Mouse (Mus musculus) E14TG2a.4 (cell line): ENCODE data around the gene Cox5a.

ENCODE experiments used
- H3K27me3 ChIP-seq: 2 replicates; pipeline ENCODE4 v1.6.1; 2014; ENCODE audit warnings: low read length, control low read depth; ENCODE audit not compliant: insufficient read depth
- H3K36me3 ChIP-seq: 2 replicates; pipeline ENCODE4 v1.6.1; 2014; ENCODE audit warnings: low read length, control low read depth; ENCODE audit not compliant: insufficient read depth
- H3K4me1 ChIP-seq: replicated peaks from 2 replicates; pipeline ENCODE4 v1.6.1; 2014; ENCODE audit warnings: low read depth, low read length, control low read depth
- H3K4me3 ChIP-seq: replicated peaks from 2 replicates; pipeline ENCODE4 v1.5.1; 2014; ENCODE audit warnings: mild to moderate bottlenecking, low read length
- H3K9me3 ChIP-seq: 2 replicates; pipeline ENCODE4 v1.6.1; 2014; ENCODE audit warnings: low read length, control low read depth
- CTCF ChIP-seq: conservative IDR thresholded peaks from 2 replicates; pipeline ENCODE4 v1.5.1; 2014; ENCODE audit warnings: low read length
- NANOG ChIP-seq: IDR thresholded peaks from 2 replicates; pipeline ENCODE4 v1.6.1; 2014; ENCODE audit warnings: borderline replicate concordance, low read length, mixed read lengths
- POU5F1 ChIP-seq: IDR thresholded peaks from 2 replicates; pipeline ENCODE4 v1.6.1; 2014; ENCODE audit warnings: low read length, borderline replicate concordance

Gene Cox5a

DNA sequence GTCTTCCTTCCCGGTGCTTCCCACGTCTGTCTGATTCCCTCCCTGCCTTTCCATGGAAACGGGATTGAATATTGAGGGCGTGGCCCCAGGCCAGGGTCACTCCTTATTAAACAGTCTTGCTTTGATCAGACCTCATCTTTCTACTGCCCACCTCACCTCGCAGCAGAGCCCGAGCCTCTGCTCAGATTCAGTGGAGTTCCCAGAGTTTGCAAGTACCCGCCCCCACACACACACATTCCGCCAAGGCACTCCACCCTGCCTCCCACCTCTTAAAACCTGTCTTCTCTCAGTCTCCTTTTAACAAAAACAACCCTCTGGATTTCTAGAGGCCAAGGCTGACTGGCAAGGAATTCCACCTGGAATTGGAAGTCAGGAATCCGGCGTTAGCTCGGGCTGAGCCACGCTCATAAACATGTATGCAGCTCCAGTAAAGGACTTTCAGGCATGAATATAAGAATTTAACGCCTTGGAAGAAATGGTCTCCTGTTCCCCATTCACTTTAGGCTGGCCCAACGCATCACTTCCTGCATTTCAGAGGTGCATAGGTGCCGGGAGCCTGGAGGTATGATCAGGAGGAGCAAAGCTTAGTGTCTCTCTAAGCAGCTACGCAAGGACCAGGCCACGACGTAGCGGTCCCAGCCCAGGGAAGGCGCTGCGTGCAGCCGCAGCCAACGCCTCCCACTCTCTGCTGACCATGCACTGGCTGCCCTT, 18.0 kb upstream of the Cox5a start:
- Histone ChIP-seq H3K4me1 (peaks cover 87% of the 10 kb centered on the region), H3K27me3 (0 out of 2 replicates have a peak, but pooled peaks cover 2% of the 10 kb centered on the region), H3K36me3 (peaks cover 23% of the 10 kb centered on the region), H3K9me3 (no peaks in the 10 kb centered on the region), H3K4me3 (peak overlapping the region; percentile 88)
- no peak for TF ChIP-seq NANOG
- no peak for TF ChIP-seq POU5F1
- TF ChIP-seq CTCF, result no peak

DNA sequence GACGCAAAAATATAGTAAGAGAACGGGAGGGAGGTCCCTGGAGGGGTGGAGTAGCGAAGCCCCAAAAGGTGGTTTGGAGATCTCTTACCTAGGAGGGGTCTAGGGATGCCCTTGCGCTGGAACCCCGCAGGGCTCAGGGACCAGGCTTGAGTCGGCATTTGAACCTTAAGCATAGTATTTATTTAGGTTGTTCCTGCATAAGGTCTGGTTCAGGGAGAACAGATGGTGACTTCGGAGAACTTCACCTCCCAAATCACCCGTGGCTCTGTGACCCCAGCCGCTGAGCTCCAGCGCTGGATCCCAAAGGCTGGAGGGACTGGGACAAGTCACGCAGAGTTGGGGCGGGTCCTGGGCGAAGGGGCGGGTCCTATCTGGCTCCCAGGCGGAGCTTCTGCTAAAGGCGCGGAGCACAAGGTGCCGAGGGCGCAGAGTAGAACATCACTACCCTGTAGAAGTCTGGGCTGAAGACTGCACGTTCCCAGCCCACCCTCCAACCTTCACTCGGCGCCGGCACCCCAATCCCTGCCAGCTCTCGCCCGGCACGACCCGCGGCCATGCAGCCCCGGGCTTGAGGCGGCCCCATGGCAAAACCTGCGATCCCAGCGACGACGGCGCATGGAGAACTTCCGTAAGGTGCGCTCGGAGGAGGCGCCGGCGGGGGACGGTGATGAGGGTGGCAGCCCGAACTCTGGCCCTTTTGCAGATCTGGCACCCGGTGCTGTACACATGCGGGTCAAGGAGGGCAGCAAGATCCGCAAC, 17.3 kb upstream of the Cox5a start, which contains the start of gene Rpp25:
Rpp25 (plus strand) TSS at position 405 of the 759 bp plus-strand sequence.
- TF ChIP-seq NANOG, result no peak
- no peak for TF ChIP-seq POU5F1
- TF ChIP-seq CTCF, result no peak
- H3K9me3 ChIP-seq, result no peaks in the 10 kb centered on the region
- H3K36me3 ChIP-seq, result peaks cover 20% of the 10 kb centered on the region
- peaks cover 79% of the 10 kb centered on the region for H3K4me1 ChIP-seq
- 0 out of 2 replicates have a peak, but pooled peaks cover 2% of the 10 kb centered on the region for H3K27me3 ChIP-seq
- H3K4me3 ChIP-seq, result peak within 1 kb of the TSS; percentile 88

DNA sequence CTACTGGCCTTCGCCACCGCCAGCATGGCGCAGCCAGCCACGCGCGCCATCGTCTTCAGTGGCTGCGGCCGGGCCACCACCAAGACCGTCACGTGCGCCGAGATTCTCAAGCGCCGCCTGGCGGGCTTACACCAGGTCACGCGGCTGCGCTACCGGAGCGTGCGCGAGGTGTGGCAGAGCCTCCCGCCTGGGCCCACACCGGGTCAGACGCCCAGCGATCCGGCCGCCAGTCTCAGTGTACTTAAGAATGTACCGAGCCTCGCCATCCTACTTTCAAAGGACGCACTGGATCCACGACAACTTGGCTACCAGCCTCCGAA, 16.7 kb upstream of the Cox5a start:
- Histone ChIP-seq H3K36me3 (peaks cover 18% of the 10 kb centered on the region), H3K4me3 (peak overlapping the region; percentile 88), H3K4me1 (peaks cover 74% of the 10 kb centered on the region), H3K27me3 (0 out of 2 replicates have a peak, but pooled peaks cover 2% of the 10 kb centered on the region), H3K9me3 (no peaks in the 10 kb centered on the region)
- TF ChIP-seq NANOG, result no peak
- no peak for TF ChIP-seq POU5F1
- TF ChIP-seq CTCF, result no peak

DNA sequence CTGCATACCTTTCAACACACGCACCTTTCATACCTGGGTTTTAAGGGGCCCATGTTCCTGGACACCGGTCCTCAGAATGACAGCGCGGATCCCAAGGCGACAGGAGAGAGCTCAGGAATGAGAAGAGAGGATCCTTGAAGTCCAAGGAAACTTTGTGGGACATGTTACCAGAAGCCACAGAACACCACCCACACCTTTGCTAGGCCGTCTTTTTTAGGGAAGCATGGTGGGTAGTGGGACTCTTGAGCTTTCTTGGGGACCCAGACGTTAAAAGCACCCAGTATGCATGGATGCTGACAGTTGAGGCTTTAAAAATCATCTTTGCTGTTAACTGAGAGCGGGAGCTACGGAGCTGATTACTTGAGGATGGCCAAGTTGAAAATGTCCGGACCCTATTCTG, 16.2 kb upstream of the Cox5a start:
- H3K4me1 ChIP-seq, result peaks cover 72% of the 10 kb centered on the region
- TF ChIP-seq CTCF, result no peak
- TF ChIP-seq NANOG, result no peak
- no peak for TF ChIP-seq POU5F1
- H3K36me3 ChIP-seq, result peaks cover 12% of the 10 kb centered on the region
- peak overlapping the region; percentile 88 for H3K4me3 ChIP-seq
- H3K9me3 ChIP-seq, result no peaks in the 10 kb centered on the region
- 0 out of 2 replicates have a peak, but pooled peaks cover 2% of the 10 kb centered on the region for H3K27me3 ChIP-seq

DNA sequence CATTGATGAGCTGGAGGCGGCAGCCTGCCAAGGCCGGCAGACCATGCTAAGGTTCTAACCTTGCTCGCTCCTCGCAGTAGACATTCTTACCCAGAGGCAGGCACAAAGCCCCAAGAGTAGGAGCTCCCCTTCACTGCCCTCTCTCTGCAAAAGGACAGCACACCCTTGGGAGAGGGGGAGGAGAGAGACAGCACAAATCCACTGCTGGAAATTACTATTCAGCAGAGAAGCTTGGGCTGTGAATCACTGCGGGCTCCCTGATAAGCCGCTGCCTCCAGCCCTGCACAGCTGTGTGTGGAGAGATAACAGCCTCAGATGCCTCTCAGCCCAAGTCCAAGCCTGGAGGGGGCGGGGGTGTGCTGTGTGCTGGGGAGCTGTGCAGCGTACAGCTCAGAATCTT, 15.4 kb upstream of the Cox5a start:
- TF ChIP-seq POU5F1, result no peak
- TF ChIP-seq CTCF, result no peak
- no peak for TF ChIP-seq NANOG
- Histone ChIP-seq H3K9me3 (no peaks in the 10 kb centered on the region), H3K27me3 (0 out of 2 replicates have a peak, but pooled peaks cover 2% of the 10 kb centered on the region), H3K4me3 (peak overlapping the region; percentile 88), H3K36me3 (peaks cover 6% of the 10 kb centered on the region), H3K4me1 (peaks cover 72% of the 10 kb centered on the region)

DNA sequence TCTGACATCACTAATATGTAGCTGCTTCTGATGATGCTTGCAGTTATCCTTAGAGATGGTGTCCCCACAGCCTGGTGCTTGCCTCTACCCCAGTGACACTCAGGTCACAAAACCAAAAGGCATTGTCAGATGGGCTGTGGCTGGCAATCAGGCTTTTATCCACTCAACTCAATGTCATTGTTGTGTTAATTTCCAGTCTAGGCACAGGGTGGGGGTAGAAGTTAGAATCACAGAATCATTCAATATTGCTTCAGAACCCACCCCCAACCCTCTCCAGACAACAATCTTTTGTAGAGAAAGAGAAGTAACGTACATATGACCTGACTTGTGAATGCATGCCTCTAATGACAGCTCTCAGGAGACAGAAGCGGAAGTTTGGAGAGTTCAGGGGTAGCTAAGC, 10.5 kb upstream of the Cox5a start:
- H3K27me3 ChIP-seq, result no peaks in the 10 kb centered on the region
- peaks cover 63% of the 10 kb centered on the region for H3K4me1 ChIP-seq
- TF ChIP-seq POU5F1 (0 out of 2 replicates have a peak, but pooled peaks have one; percentile 55), CTCF (no peak), NANOG (peak; percentile 87)
- H3K9me3 ChIP-seq, result no peaks in the 10 kb centered on the region
- H3K36me3 ChIP-seq, result peaks cover 3% of the 10 kb centered on the region; the same call in 1 of the 2 replicates
- peak overlapping the region; percentile 51 for H3K4me3 ChIP-seq

DNA sequence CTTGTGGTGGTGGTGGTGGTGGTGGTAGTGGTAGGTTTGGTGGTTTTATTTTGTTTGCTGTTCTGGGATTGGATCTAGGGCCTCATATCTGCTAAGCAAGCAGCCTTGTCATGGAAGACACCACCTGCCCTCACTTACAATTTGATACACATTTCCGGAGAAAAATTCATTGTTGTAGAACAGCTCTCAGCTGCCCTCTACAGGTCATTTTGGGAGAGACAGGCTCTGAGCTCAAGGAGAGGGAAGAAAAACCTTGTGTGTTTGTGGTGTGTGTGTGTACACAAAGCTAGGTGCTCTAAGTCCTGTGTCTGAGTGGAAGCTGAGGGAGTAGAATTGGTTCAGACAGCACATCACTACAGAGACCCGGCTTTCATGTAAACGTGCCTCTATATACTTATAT, 4.0 kb upstream of the Cox5a start:
- Histone ChIP-seq H3K36me3 (peaks cover 8% of the 10 kb centered on the region), H3K4me1 (peaks cover 32% of the 10 kb centered on the region), H3K27me3 (no peaks in the 10 kb centered on the region), H3K4me3 (no peak overlapping the region), H3K9me3 (no peaks in the 10 kb centered on the region)
- TF ChIP-seq POU5F1 (no peak), NANOG (no peak), CTCF (peak; percentile 86)

DNA sequence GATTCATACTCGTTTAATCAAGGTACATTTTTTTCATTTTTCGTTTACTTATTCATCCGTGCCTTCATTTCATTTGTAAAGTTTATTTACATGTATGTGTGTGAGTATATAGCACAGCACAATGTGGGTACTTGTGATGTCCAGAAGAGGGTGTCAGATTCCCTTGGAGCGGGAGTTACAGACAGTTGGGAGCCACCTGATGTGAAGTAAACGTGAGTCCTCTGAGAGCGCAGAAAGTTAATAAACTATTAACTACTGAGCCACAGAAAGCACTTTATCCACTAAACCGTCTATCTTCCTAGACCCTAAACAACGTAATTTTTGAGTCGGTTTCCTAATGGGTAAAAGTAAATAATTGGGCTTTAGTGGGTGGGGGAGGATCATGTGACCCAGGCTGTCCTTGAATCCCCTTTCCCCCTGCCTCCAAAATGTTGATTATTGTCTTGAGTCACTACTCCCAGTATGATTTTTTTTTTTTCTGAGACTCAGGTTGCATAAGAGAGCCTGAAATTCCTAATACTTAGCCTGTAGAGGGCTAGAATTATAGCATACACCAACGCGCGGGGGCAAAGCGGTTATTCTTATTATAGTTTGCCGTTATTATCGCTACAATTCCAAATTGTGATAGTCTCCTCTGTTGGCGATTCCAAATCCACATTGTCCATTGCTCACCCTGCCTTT, 559 bp upstream of the Cox5a start:
- no peaks in the 10 kb centered on the region for H3K9me3 ChIP-seq
- peak overlapping the region; percentile 98 for H3K4me3 ChIP-seq
- TF ChIP-seq CTCF (no peak), POU5F1 (no peak), NANOG (no peak)
- H3K27me3 ChIP-seq, result no peaks in the 10 kb centered on the region
- peaks cover 42% of the 10 kb centered on the region for H3K4me1 ChIP-seq
- H3K36me3 ChIP-seq, result peaks cover 25% of the 10 kb centered on the region
